Mouse (Mus musculus) megakaryocyte progenitor cell, adult 5-6 weeks (primary cell): ENCODE results near the gene Gdpgp1. TPM values are rescaled to one million over a fixed set of nuclear protein-coding genes. Genes with fewer than 3 reads are reported as not detected.

ENCODE experiments used
- ATAC-seq: replicated peaks from 2 replicates; pipeline ENCODE4 v1.8.0; 2016; ENCODE audit warnings: mild to moderate bottlenecking, moderate TSS enrichment, inconsistent platforms; ENCODE audit not compliant: poor library complexity
- total RNA-seq, 2 experiments: library from RNA; stranded (forward) in 1 of 2; stranded (reverse) in 1 of 2; fragments of 157-497, 149-512 nt in 1 of 2; fragments of 200-1000 nt in 1 of 2; gene quantifications; 2 replicates each; pipeline versions ENCODE4 v1.2.3 to v1.2.4; 2015 to 2017

The Gdpgp1 gene
- total RNA-seq, 2 experiments from 2014 or later, result 2.0 to 7.1 TPM

- no peak for ATAC-seq
Observed at GRCm38 (mm10) chr7:80199286-80199685, 33.4 kb upstream of the Gdpgp1 start.

DNA sequence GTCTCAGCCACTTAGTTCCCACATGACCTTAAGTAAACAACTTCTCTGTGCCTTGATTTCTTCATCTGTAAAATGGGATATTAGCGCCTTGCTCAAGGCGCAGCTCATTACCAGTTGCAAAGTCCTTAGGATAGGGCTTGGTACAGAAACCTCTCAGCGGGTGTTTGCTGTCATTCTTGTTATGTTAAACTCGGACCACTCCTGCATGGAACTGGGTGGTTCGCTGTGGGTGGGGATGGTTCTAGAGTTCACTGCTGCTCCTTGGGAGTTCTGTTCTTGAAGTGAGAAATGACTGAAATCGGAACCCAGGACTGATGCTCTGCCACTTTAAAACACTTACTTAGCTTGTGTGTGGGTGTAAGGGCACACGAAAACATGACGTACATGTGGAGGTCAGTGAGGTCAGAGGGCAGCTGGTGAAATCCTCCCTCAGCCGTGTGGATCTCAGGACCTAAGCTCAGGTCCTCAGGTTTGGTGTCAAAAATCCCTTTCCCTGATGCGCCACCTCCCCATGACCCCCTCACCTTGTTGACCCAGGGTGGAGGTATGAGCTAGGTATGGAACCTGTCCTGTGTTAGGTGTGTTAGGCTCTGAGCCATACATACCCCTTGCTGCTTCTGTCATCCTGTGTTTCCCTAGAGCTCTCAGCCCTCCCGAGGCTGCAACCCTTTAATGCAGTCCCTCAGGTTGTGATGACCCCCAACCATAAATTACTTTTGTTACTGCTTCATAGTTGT is 32.6 kb upstream of the Gdpgp1 start:
- no peak for ATAC-seq

GRCm38 (mm10) chr7:80200588-80200945 is 32.1 kb upstream of the Gdpgp1 start:
- ATAC-seq, result no peak

DNA sequence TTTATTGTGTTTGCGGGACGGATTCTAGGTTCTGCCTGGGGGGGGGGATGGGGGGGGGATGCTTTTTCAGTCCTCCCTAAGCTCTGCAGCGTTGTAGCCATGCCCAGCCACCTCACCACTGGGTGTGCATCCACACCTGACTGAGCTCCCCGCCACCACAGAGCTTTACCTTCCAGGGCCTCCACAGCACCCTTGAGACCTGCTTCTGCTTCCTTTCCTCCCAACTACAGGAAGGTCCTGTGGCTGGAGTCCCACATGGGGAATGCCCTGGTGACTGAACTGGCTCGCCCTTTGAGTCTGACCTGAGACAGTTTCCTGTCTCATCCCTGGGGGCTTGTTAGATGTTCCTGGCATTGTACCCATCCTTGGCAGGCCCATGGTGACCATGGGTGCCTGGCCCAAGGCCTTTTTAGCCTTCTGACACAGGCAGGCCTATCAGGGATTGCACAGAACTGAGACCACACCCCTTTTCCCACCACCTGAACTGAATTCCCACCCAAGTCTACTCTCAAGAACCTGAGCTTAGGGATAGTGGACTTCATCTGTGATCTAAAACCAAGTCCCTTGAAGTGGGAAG is 31.6 kb upstream of the Gdpgp1 start:
- no peak for ATAC-seq

DNA sequence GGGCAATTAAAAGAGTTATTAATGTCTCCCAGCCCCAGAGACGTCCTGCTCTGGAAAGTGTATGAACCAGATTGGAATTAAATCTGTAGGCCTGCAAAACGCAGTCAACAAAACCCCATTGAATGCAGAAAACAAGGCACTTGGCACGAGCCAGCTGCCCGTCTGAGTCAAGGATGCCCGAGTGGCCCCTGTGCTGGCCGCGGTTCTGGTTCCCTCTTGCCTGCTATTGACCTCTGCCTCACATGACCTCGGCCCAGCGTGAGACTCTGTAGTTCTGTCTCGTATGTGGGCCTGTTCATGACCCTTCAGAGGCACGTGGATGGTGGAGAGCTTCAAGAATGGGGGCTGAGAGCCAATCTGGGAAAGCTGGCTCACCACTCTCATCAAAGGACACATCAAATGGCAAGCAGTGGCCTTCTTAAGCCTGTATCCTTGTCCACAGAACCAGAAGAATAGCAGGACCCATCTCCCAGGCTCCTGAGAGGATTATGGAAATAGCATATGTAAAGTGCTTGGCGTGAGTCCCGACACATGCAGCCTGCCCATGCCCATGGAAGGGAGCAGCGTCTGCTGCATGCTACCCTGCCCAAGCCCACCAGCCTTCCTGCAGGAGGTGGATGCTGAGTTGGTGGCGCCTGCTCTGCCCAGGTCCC is 30.7 kb upstream of the Gdpgp1 start:
- no peak for ATAC-seq

- no peak for ATAC-seq
Observed at GRCm38 (mm10) chr7:80202961-80203360, 29.7 kb upstream of the Gdpgp1 start.

DNA sequence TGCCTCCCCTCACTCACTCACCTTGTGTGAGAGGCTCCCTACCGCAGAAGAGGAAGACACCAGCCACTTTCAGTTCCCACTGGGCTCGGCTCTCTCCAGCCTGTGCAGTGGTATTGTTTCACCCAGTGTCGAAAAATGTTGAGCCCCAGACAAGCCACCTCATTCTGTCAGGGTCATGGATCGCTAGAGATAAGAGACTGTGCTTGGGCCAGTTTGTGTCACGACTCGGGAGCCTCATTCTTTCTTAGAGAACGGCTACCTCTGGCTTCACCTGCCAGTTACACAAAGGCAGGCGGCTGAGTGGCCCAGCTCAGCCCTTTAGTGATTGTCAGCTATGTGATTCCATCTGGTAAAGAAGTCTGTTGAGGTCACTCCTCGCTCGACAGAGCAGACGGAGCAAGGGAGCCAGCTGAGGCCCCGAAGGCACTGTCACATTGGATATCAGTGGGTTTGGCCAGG is 29.0 kb upstream of the Gdpgp1 start:
- ATAC-seq, result peak; percentile 47

DNA sequence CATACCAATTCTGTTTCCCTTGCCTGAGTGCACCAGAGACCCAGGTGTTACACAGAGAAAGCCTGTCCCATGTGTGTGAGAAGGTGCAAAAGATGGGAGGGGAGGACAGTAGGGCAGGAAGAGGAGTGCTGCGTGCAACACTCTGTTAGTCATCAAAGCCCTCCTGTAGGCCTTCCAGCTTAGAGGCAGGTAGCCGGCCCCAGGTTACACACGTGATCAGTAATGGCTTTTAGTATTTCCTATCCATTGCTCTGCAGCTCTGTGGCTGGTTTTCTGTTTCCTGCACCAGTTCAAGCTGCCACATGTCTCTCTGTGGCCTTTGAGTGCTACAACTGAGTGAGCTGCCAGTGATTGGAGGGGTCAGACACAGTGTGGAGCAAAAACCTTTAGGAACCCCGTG is 28.3 kb upstream of the Gdpgp1 start:
- ATAC-seq, result no peak

- no peak for ATAC-seq
Observed at GRCm38 (mm10) chr7:80204961-80205360, 27.7 kb upstream of the Gdpgp1 start.

DNA sequence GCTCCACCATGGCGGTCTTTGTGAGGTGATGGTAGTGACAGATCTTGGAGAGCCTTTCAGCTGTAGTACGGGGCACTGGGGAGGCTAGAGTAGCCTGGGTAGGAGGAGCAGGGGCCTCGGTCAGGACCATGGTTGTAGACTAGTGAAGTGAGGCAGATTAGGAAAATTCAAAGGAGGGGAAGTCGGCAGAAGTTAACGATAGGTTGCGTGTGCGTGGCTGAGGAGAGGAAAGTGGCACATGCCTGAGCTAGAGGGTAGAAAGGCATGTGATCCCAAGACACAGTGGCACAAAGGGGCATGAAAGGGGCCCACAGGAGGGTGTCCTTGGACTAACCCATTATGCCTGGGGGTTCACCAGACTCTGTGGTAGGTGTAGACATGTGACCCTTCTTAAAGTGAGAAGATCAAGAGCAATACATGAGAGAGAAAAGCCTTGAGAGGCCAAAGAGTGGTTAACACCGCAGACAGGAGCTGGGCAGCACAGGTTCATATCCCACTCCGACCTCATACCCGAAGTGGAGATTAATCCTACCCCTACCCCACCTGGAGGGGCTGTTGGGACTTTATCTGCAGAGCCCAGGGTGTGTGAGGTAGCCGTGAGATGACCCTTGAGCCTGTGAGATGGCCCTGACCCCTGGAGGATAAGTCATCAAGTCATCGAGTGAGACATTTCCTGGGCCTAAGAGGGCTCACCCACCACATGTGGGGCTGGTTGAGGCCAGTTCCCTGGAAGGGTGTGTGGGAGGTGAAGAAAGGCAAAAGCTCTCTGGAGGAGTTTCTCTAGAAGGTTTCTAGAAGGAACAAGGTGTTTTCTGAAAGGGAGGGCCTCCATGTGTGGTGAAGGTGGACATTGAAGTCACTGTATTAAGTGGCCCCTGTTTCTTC is 26.7 kb upstream of the Gdpgp1 start:
- ATAC-seq, result no peak

DNA sequence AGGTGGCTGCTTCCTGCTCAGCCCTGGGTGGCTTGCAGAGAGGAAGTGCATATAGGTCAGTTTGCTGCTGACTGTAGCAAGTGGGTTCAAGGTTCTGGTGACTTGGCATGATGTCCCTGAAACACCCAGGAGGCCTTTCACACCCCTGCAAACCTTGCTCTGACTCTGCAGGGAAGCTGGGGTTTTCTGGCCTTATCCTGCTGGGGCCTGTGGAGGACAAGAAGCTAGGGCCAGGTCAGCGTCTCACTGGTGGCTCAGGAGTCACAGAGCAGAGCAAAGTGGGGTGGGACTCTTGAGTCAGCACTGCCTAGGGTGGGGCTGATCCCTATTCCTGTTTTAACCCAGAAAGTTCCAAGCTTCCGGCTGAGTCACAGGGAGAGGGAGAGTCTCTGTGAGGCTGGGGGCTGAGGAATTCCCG is 25.3 kb upstream of the Gdpgp1 start:
- no peak for ATAC-seq

GRCm38 (mm10) chr7:80208026-80208642 is 24.5 kb upstream of the Gdpgp1 start:
- no peak for ATAC-seq

- ATAC-seq, result peak; percentile 64
Observed at GRCm38 (mm10) chr7:80208738-80209430, 23.8 kb upstream of the Gdpgp1 start.

DNA sequence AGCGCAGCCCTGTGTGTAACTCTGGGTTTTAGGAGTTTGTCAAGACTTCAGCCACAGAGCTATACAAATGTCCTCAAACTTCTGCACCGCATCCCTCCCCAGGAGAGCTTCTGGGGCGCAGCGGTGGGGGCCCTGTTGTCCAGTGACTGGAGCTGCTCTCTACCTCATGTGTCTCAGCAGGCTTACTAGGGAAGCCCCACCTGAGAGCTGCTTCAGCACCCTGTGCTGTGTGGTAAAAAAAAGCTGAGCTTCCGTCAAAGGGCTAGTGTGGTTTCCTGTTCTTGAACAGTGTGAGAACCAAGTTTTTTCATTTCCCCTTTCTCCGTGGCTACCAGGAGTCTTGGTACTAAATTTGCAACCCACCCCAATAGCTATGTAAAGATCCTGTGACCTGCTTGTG is 23.0 kb upstream of the Gdpgp1 start:
- peak; percentile 45 for ATAC-seq

DNA sequence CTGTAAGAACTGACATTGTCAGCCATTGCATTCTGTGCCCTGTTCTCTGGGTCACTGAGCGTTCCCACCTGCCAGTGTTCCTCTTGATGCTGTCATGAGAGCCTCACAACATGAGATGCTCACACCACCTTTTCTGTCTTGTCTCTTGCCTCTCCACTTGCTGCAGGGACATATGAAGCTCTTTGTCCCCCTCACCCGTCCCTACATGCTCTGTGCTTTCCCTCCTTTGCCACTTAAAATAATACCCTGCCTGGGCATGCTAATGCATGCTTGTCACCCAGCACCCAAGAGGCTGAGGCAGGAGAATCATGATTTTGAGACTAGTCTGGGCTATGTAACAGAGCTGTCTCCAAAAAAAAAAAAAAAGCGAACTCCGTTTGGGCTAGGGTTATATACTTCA is 21.7 kb upstream of the Gdpgp1 start:
- ATAC-seq, result no peak

DNA sequence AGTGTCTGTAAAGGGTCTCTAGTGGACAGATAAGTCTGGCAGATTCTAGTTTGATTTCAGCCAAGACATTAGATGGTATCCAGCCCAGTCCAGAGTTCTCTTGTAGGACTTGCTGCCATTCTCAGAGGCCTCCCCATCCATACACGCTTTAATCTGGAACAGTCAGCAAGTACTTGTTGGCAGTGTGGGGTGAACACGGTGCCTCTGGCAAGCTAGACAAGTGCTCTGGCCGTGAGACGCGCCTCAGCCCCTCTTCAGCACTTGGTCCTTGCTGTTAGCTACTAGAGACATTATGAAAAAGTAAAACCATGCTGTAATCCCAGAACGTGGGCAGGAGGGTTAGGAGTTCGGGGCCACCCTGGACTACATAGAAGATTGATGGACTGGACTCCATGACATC is 19.1 kb upstream of the Gdpgp1 start:
- ATAC-seq, result no peak

DNA sequence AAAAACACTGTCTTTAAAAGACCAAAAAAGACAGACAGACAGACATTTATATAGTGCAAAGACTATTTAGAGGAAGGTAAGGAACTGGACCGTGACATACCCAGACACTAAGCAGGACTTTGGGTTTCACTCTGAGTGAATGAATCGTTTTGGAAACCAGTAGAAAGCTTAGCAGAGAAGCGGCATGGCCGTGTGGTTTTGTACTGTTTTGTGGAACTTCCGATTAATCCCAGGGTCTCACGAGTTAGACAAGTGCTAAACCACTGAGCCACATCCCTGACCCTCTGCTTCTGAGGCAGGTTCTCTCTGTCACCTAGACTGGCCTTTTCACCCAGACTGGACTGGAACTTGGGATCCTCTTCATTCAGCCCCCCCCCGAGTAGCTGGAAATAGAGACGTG is 18.2 kb upstream of the Gdpgp1 start:
- no peak for ATAC-seq

GRCm38 (mm10) chr7:80215398-80215797 is 17.3 kb upstream of the Gdpgp1 start:
- ATAC-seq, result peak; percentile 92

GRCm38 (mm10) chr7:80216566-80216965 is 16.1 kb upstream of the Gdpgp1 start:
- no peak for ATAC-seq

DNA sequence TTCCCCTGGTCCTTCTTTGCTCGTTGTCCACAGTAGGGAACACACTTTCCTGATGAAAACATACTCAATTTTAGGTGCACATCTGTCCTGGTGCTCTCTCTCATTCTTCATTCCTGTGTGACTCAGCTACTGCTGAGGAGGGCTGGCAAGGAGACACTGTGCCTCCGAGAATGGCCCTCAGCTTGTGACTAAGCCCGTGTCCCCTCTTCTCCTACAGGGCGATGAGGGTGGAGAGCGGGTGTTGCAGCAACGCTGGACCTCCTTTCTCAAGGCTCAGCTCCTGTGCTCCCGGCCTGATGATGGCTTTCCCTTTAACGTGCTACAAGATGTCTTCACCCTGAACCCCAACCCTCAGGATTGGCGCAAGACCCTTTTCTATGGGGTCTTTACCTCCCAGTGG is 14.0 kb upstream of the Gdpgp1 start:
- no peak for ATAC-seq
